8 mouse cellular contexts compared by ENCODE assay signal in genomic region chr8:106603131-106603819, GRCm38 (mm10). TPM values are rescaled to one million over a fixed set of nuclear protein-coding genes. Genes with fewer than 3 reads are reported as not detected.
DNase-seq lines count a peak whose midpoint lies in the region; ATAC-seq lines count a peak whose summit lies in the region.

Gene Cdh1, plus strand, starts transcription at chr8:106603351.

- peak within 1 kb of the TSS; percentile 56 for H3K4me3 ChIP-seq in embryonic facial prominence, embryonic 14.5 days (ENCODE audit: low read depth, low read length)
- H3K4me3 ChIP-seq in hindbrain, embryonic 15.5 days = peak within 1 kb of the TSS; percentile 47
- H3K4me3 ChIP-seq in limb, embryonic 12.5 days (replicated peaks) = peak within 1 kb of the TSS; percentile 54
- H3K4me3 ChIP-seq in midbrain, embryonic 11.5 days (ENCODE audit: low read depth, low read length) = peak within 1 kb of the TSS; percentile 47
- H3K4me3 ChIP-seq in stomach, embryonic 14.5 days (ENCODE audit: low read depth, low read length) = peak within 1 kb of the TSS; percentile 55

- peak within 1 kb of the TSS; percentile 81 for H3K4me2 ChIP-seq in embryonic facial prominence, embryonic 14.5 days (ENCODE audit: low read depth, low read length)
- H3K4me2 ChIP-seq in hindbrain, embryonic 15.5 days = peak within 1 kb of the TSS; percentile 98
- peak within 1 kb of the TSS; percentile 91 for H3K4me2 ChIP-seq in limb, embryonic 12.5 days
- peak within 1 kb of the TSS; percentile 87 for H3K4me2 ChIP-seq in midbrain, embryonic 11.5 days
- peak within 1 kb of the TSS; percentile 59 for H3K4me2 ChIP-seq in stomach, embryonic 14.5 days (replicated peaks; ENCODE audit: low read depth, low read length)

- peaks cover 59% of the 10 kb centered on the region for H3K27me3 ChIP-seq in embryonic facial prominence, embryonic 14.5 days (replicated peaks; ENCODE audit: control insufficient read depth, insufficient read depth, low read length)
- H3K27me3 ChIP-seq in hindbrain, embryonic 15.5 days = peaks cover 58% of the 10 kb centered on the region
- H3K27me3 ChIP-seq in limb, embryonic 12.5 days = peaks cover 82% of the 10 kb centered on the region
- H3K27me3 ChIP-seq in midbrain, embryonic 11.5 days (ENCODE audit: control insufficient read depth, insufficient read depth, low read length) = peaks cover 39% of the 10 kb centered on the region
- peaks cover 26% of the 10 kb centered on the region for H3K27me3 ChIP-seq in stomach, embryonic 14.5 days (ENCODE audit: control insufficient read depth, insufficient read depth, low read length)

- H3K9me3 ChIP-seq in embryonic facial prominence, embryonic 14.5 days (ENCODE audit: control insufficient read depth, low read length) = no peaks in the 10 kb centered on the region
- H3K9me3 ChIP-seq in hindbrain, embryonic 15.5 days = no peaks in the 10 kb centered on the region
- no peaks in the 10 kb centered on the region for H3K9me3 ChIP-seq in limb, embryonic 12.5 days
- H3K9me3 ChIP-seq in midbrain, embryonic 11.5 days (ENCODE audit: control insufficient read depth, low read length) = no peaks in the 10 kb centered on the region
- H3K9me3 ChIP-seq in stomach, embryonic 14.5 days (ENCODE audit: control insufficient read depth, low read depth, low read length) = no peaks in the 10 kb centered on the region

- WGBS in embryonic facial prominence, embryonic 14.5 days = 1% methylated on average over 29 of the region's 53 CpGs
- WGBS in hindbrain, embryonic 15.5 days = under 1% methylated on average over 50 of the region's 53 CpGs
- WGBS in limb, embryonic 12.5 days = under 1% methylated on average over 53 of the region's 53 CpGs
- under 1% methylated on average over 53 of the region's 53 CpGs for WGBS in midbrain, embryonic 11.5 days
- WGBS in stomach, embryonic 14.5 days = under 1% methylated on average over 53 of the region's 53 CpGs

- DNase-seq in CD8-positive naive resting alpha-beta T cell, adult 2 months (ENCODE audit: low read depth in 2 of 2, low spot score in 2 of 2) = peak; percentile 29 to 38
- DNase-seq in R1 (ENCODE audit: low read depth, low spot score) = peak; percentile 92
- DNase-seq in embryonic facial prominence, embryonic 14.5 days (ENCODE audit: low spot score) = peak; percentile 90
- peak; percentile 94 for DNase-seq in midbrain, embryonic 11.5 days (ENCODE audit: low spot score, missing footprints)
- no peak for DNase-seq in gastrocnemius, postnatal 36 days

- peaks cover 5% of the 10 kb centered on the region; the same call in 1 of the 2 replicates for H3K4me1 ChIP-seq in embryonic facial prominence, embryonic 14.5 days (ENCODE audit: control insufficient read depth, insufficient read depth, low read length)
- H3K4me1 ChIP-seq in hindbrain, embryonic 15.5 days (replicated peaks) = peaks cover 16% of the 10 kb centered on the region
- H3K4me1 ChIP-seq in limb, embryonic 12.5 days (replicated peaks) = peaks cover 15% of the 10 kb centered on the region
- peaks cover 21% of the 10 kb centered on the region for H3K4me1 ChIP-seq in midbrain, embryonic 11.5 days (ENCODE audit: control insufficient read depth, insufficient read depth, low read length)
- H3K4me1 ChIP-seq in stomach, embryonic 14.5 days (ENCODE audit: control insufficient read depth, insufficient read depth, low read length) = peaks cover 8% of the 10 kb centered on the region; the same call in 1 of the 2 replicates

- no peak within 1 kb of the TSS for H3K27ac ChIP-seq in embryonic facial prominence, embryonic 14.5 days (replicated peaks; ENCODE audit: low read depth, low read length)
- no peak within 1 kb of the TSS for H3K27ac ChIP-seq in hindbrain, embryonic 15.5 days (replicated peaks)
- no peak within 1 kb of the TSS for H3K27ac ChIP-seq in limb, embryonic 12.5 days
- no peak within 1 kb of the TSS for H3K27ac ChIP-seq in midbrain, embryonic 11.5 days (ENCODE audit: low read depth, low read length)
- peak within 1 kb of the TSS; percentile 79 for H3K27ac ChIP-seq in stomach, embryonic 14.5 days (ENCODE audit: low read length)

- H3K36me3 ChIP-seq in embryonic facial prominence, embryonic 14.5 days (ENCODE audit: control insufficient read depth, insufficient read depth, low read length) = no peaks in the 10 kb centered on the region
- no peaks in the 10 kb centered on the region for H3K36me3 ChIP-seq in hindbrain, embryonic 15.5 days
- no peaks in the 10 kb centered on the region for H3K36me3 ChIP-seq in limb, embryonic 12.5 days
- no peaks in the 10 kb centered on the region for H3K36me3 ChIP-seq in midbrain, embryonic 11.5 days (ENCODE audit: control insufficient read depth, insufficient read depth, low read length)
- no peaks in the 10 kb centered on the region for H3K36me3 ChIP-seq in stomach, embryonic 14.5 days (ENCODE audit: control insufficient read depth, insufficient read depth, low read length)

- peak within 1 kb of the TSS; percentile 61 for H3K9ac ChIP-seq in embryonic facial prominence, embryonic 14.5 days (ENCODE audit: low read depth, low read length)
- peak within 1 kb of the TSS; percentile 35; the same call in 1 of the 2 replicates for H3K9ac ChIP-seq in hindbrain, embryonic 15.5 days
- peak within 1 kb of the TSS; percentile 48 for H3K9ac ChIP-seq in limb, embryonic 12.5 days (replicated peaks)
- H3K9ac ChIP-seq in midbrain, embryonic 11.5 days (ENCODE audit: low read length) = peak within 1 kb of the TSS; percentile 52
- H3K9ac ChIP-seq in stomach, embryonic 14.5 days (replicated peaks; ENCODE audit: low read depth, low read length) = peak within 1 kb of the TSS; percentile 60

- ATAC-seq in embryonic facial prominence, embryonic 14.5 days (ENCODE audit: low read depth) = peak; percentile 95
- 0 out of 2 replicates have a peak, but pooled peaks have one; percentile 69 for ATAC-seq in hindbrain, embryonic 15.5 days (ENCODE audit: low FRiP score, low read depth)
- ATAC-seq in limb, embryonic 12.5 days (ENCODE audit: insufficient number of reproducible peaks, insufficient read depth, low FRiP score, low TSS enrichment, low read depth) = peak; percentile 67; the same call in 1 of the 2 replicates
- peak; percentile 43 for ATAC-seq in midbrain, embryonic 11.5 days (ENCODE audit: low FRiP score)
- peak; percentile 94 for ATAC-seq in stomach, embryonic 14.5 days (ENCODE audit: insufficient number of reproducible peaks, insufficient read depth, low FRiP score, low read depth)

- intact Hi-C loops in gastrocnemius, postnatal 36 days (cut with DNase I) = no loop called here

RNA-seq across cellular contexts. Expression of gene Cdh1, which starts in this region (rescaled TPM):
- 37.3 and 47.5 TPM in 2 replicates for polyA plus RNA-seq in embryonic facial prominence, embryonic 14.5 days (2014; fragmentation: Nextera tagmentation; extraction: Ambion mirVana)
- polyA plus RNA-seq in hindbrain, embryonic 15.5 days (2015; fragmentation: Nextera tagmentation; extraction: Ambion mirVana) = 3.9 and 6.5 TPM in 2 replicates
- polyA plus RNA-seq in limb, embryonic 12.5 days (2016; fragmentation: Nextera tagmentation; extraction: Ambion mirVana) = 13.5 and 15.3 TPM in 2 replicates
- polyA plus RNA-seq in midbrain, embryonic 11.5 days (2014; fragmentation: Nextera tagmentation; extraction: Ambion mirVana) = 5.7 and 6.4 TPM in 2 replicates
- polyA plus RNA-seq in stomach, embryonic 14.5 days (2014; fragmentation: Nextera tagmentation; extraction: Ambion mirVana) = 131 and 155 TPM in 2 replicates
- total RNA-seq in gastrocnemius, postnatal 36 days (2021) = under 1 TPM; 0.18 to 0.37 TPM

Comparison
In these comparisons a context has a peak if more than half of its experiments do, and no peak if none do; other contexts are left out.
1. DNase-seq: peak in CD8-positive naive resting alpha-beta T cell, adult 2 months (2 of 2), R1 (single experiment), embryonic facial prominence, embryonic 14.5 days (single experiment) and midbrain, embryonic 11.5 days (single experiment); none in gastrocnemius, postnatal 36 days (0 of 2).
2. ATAC-seq: peak in every context shown above with its lines; median percentile 95 in embryonic facial prominence, embryonic 14.5 days; 94 in stomach, embryonic 14.5 days; 69 in hindbrain, embryonic 15.5 days; 67 in limb, embryonic 12.5 days; 43 in midbrain, embryonic 11.5 days.
3. Peak in every context shown above with its lines, with median percentiles within 50 percentile points of each other: H3K4me2 ChIP-seq, H3K4me3 ChIP-seq and H3K9ac ChIP-seq.